Mouse (Mus musculus) CH12.LX (cell line): ENCODE measurements around the gene Cdv3. TPM values are rescaled to one million over a fixed set of nuclear protein-coding genes. Genes with fewer than 3 reads are reported as not detected.

Experiments
- DNase-seq: peaks from one replicate; pipeline ENCODE4 v3.0.0-alpha.2; 2013; ENCODE audit errors: extremely low read depth
- H3K27ac ChIP-seq: 2 replicates; pipeline ENCODE4 v1.5.1; 2012; ENCODE audit warnings: low read depth, mild to moderate bottlenecking, control low read depth, moderate library complexity; ENCODE audit not compliant: insufficient read depth
- H3K27me3 ChIP-seq: replicated peaks from 2 replicates; pipeline ENCODE3; 2012; ENCODE audit warnings: inconsistent platforms
- H3K36me3 ChIP-seq, 2 experiments: replicated peaks in 1 of 2; 2 replicates each; pipeline versions ENCODE3 to v1.6.1; 2012; ENCODE audit warnings: inconsistent platforms in 1 of 2, low read length in 1 of 2, mild to moderate bottlenecking in 1 of 2, mixed read lengths in 1 of 2, moderate library complexity in 1 of 2; ENCODE audit not compliant: control insufficient read depth in 1 of 2, insufficient read depth in 1 of 2
- H3K4me1 ChIP-seq, 2 experiments: 2 replicates each; pipeline ENCODE4 v1.6.1; 2012; ENCODE audit warnings: inconsistent platforms in 1 of 2, moderate library complexity in 1 of 2; ENCODE audit not compliant: insufficient read depth in 2 of 2, control insufficient read depth in 1 of 2
- H3K4me2 ChIP-seq: 2 replicates; pipeline ENCODE4 v1.6.1; 2012; ENCODE audit warnings: low read depth, mild to moderate bottlenecking, control low read depth; ENCODE audit not compliant: poor library complexity, insufficient read depth, severe bottlenecking
- H3K4me3 ChIP-seq, 3 experiments: fragments of 150-350 bp in 1 of 3; sonication (generic) in 1 of 3; replicated peaks in 1 of 3; 2 replicates each; pipeline versions ENCODE3 to v1.5.1; 2011 to 2012; ENCODE audit warnings: low read depth in 2 of 3, low read length in 2 of 3, mild to moderate bottlenecking in 2 of 3, moderate library complexity in 2 of 3, control low read depth in 1 of 3, improper control_type of control experiment in 1 of 3, inconsistent platforms in 1 of 3, mixed read lengths in 1 of 3; ENCODE audit not compliant: poor library complexity in 1 of 3
- H3K79me2 ChIP-seq: replicated peaks from 2 replicates; pipeline ENCODE4 v1.6.1; 2012; ENCODE audit warnings: mild to moderate bottlenecking, moderate library complexity; ENCODE audit not compliant: control insufficient read depth, poor library complexity, insufficient read depth, severe bottlenecking; ENCODE audit errors: extremely low read depth
- H3K9ac ChIP-seq: 2 replicates; pipeline ENCODE4 v1.6.1; 2012; ENCODE audit warnings: low read depth, mild to moderate bottlenecking, control low read depth, moderate library complexity; ENCODE audit not compliant: insufficient read depth
- H3K9me3 ChIP-seq: replicated peaks from 2 replicates; pipeline ENCODE3; 2012; ENCODE audit warnings: low read length, inconsistent platforms, mixed read lengths
- ELF1 ChIP-seq: IDR thresholded peaks from 2 replicates; pipeline ENCODE4 v1.6.1; 2014; ENCODE audit warnings: low read depth, mild to moderate bottlenecking, inconsistent platforms, low read length, improper control_type of control experiment
- EP300 ChIP-seq: IDR thresholded peaks from 2 replicates; pipeline ENCODE4 v1.6.1; 2011; ENCODE audit warnings: low read length, improper control_type of control experiment
- GABPA ChIP-seq: IDR thresholded peaks from 2 replicates; pipeline ENCODE4 v1.6.1; 2012; ENCODE audit warnings: low read depth, low read length, improper control_type of control experiment, inconsistent platforms; ENCODE audit not compliant: insufficient replicate concordance
- JUN ChIP-seq: IDR thresholded peaks from 2 replicates; pipeline ENCODE4 v1.6.1; 2011; ENCODE audit warnings: low read depth, mild to moderate bottlenecking, low read length, improper control_type of control experiment, moderate library complexity; ENCODE audit not compliant: insufficient read depth
- KAT2A ChIP-seq: IDR thresholded peaks from 2 replicates; pipeline ENCODE4 v1.6.1; 2012; ENCODE audit warnings: low read length, improper control_type of control experiment, inconsistent platforms; ENCODE audit not compliant: insufficient replicate concordance
- MAFK ChIP-seq: IDR thresholded peaks from 2 replicates; pipeline ENCODE4 v1.6.1; 2011; ENCODE audit warnings: low read length, improper control_type of control experiment; ENCODE audit not compliant: insufficient replicate concordance
- MYC ChIP-seq: IDR thresholded peaks from 2 replicates; pipeline ENCODE4 v1.6.1; 2011; ENCODE audit warnings: low read depth, mild to moderate bottlenecking, improper control_type of control experiment, low read length
- POLR2A ChIP-seq: IDR thresholded peaks from 2 replicates; pipeline ENCODE4 v1.6.1; 2011; ENCODE audit warnings: low read depth, mild to moderate bottlenecking, improper control_type of control experiment, low read length
- POLR2AphosphoS2 ChIP-seq: IDR thresholded peaks from 2 replicates; pipeline ENCODE4 v1.6.1; 2011; ENCODE audit warnings: low read depth, low read length, improper control_type of control experiment
- RCOR1 ChIP-seq: conservative IDR thresholded peaks from 2 replicates; pipeline ENCODE4 v1.6.1; 2012; ENCODE audit warnings: low read depth, mild to moderate bottlenecking, inconsistent platforms, low read length, improper control_type of control experiment
- SIN3A ChIP-seq: IDR thresholded peaks from 2 replicates; pipeline ENCODE4 v1.6.1; 2012; ENCODE audit warnings: low read length, improper control_type of control experiment, inconsistent platforms
- SMC3 ChIP-seq: IDR thresholded peaks from 2 replicates; pipeline ENCODE4 v1.6.1; 2011; ENCODE audit warnings: low read depth, low read length, improper control_type of control experiment
- TBP ChIP-seq: conservative IDR thresholded peaks from 2 replicates; pipeline ENCODE4 v1.6.1; 2011; ENCODE audit warnings: low read depth, low read length, improper control_type of control experiment
- ZC3H11A ChIP-seq: IDR thresholded peaks from 2 replicates; pipeline ENCODE4 v1.6.1; 2012; ENCODE audit warnings: low read depth, mild to moderate bottlenecking, inconsistent platforms, low read length, improper control_type of control experiment
- ZKSCAN1 ChIP-seq: IDR thresholded peaks from 2 replicates; pipeline ENCODE4 v1.6.1; 2012; ENCODE audit warnings: low read depth, inconsistent platforms, low read length, improper control_type of control experiment, borderline replicate concordance
- ZMIZ1 ChIP-seq: IDR thresholded peaks from 2 replicates; pipeline ENCODE4 v1.6.1; 2012; ENCODE audit warnings: low read depth, mild to moderate bottlenecking, inconsistent platforms, low read length, improper control_type of control experiment
- dilution Hi-C: fragments of 300-500 bp; cut with MboI; formaldehyde crosslinking; loops from 2 replicates; pipeline ENCODE4 v1.14.3; 2020; ENCODE audit warnings: low sequenced_read_pairs; ENCODE audit not compliant: extremely low pct_unique_long_range_greater_than_20kb, extremely low pct_ligation_motif_present
- in situ Hi-C: fragments of 300-500 bp; cut with MboI; formaldehyde crosslinking; loops from 3 replicates; pipeline ENCODE4 v1.14.3; 2019; ENCODE audit warnings: low sequenced_read_pairs, low pct_ligation_motif_present, low pct_unique_long_range_greater_than_20kb, mixed read lengths
- polyA plus RNA-seq: library from polyadenylated mRNA; unstranded; fragments of >175 nt; gene quantifications from 2 replicates; pipeline ENCODE4 v1.2.1, GENCODE M21; 2012; ENCODE audit warnings: low read depth; ENCODE audit not compliant: insufficient read length
- total RNA-seq, 2 experiments: library from RNA; depleted of rRNA; stranded (reverse); fragments of 300-350 nt in 1 of 2; fragments of >200 nt in 1 of 2; gene quantifications; 2 replicates each; pipeline ENCODE4 v1.2.3; 2012 to 2014

Gene Cdv3
- total and polyA plus RNA-seq, 3 experiments = 189 to 341 (median 281) TPM

DNA sequence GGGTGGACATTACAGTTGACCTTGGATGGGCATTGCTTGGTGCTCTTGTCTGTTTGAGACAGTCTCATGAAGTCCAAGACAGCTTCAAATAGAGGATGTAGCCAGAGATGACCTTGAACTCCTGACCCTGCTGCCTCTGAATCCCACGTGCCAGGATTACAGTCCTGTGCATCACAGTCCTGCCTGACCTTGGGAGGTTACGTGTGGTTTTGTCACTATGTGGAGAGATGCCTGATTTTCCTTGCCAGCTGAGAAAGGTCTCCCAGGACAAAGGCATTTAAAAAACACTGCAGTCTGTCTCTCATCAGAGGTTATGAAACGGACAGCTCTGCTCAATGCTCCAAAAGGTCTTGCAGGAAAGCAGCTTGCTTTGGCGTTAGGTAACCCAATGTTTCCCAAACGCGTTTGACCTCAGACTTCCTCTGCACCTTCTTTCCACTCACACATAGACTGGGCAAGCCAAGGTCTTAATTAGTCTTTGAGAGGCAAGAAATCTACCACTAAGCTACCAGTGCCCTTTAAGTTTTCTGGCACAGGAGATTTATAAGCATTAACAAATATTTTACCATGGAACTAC, 26.2 kb upstream of the Cdv3 start:
- DNase-seq = no peak
- Histone ChIP-seq H3K36me3 (no peaks in the 10 kb centered on the region), H3K27me3 (peaks cover 4% of the 10 kb centered on the region), H3K4me2 (no peak overlapping the region), H3K9me3 (peaks cover 3% of the 10 kb centered on the region), H3K79me2 (no peaks in the 10 kb centered on the region), H3K4me1 (no peaks in the 10 kb centered on the region), H3K4me3 (no peak overlapping the region), H3K27ac (no peak overlapping the region), H3K9ac (no peak overlapping the region)
- TF ChIP-seq TBP (no peak), POLR2A (no peak), MAFK (no peak)
- in situ Hi-C loops = no loop called here
- dilution Hi-C loops = no loop called here

GRCm38 (mm10) chr9:103389261-103389660, 23.6 kb upstream of the Cdv3 start:
- H3K36me3 ChIP-seq = no peaks in the 10 kb centered on the region
- in situ Hi-C loops = no loop called here

DNA sequence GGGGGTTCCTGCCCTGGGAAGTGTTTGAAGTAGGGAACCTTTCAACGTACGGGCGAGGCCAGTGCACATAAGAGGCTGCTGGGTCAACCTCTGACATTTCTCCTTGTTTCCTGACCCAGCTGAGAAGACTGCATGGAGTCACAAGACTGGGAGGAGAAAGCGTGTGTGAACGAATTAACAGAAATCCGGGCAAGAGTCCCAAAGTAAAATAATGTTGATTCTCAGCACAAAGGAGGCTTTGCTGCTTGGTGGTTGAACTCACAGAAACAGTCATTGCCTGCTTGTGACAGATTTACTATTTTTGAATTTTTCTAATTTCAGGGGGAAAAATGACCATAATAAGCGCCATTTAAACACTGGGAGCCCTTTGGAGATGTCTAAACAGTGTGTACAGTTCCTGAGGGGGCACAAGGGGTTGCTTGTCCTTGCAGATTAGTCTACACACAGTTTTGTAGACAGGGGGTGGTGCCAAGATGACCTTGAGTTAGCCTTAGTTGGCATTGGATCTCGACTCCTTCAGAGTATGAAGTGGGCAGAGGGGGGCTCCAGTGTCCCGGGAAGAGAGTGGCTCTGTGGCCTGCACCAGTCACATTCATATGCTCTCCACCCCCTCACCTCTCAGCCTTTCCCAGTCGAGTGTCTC, 21.5 kb upstream of the Cdv3 start:
- in situ Hi-C loops = no loop called here
- no peak overlapping the region for H3K4me2 ChIP-seq

More at GRCm38 (mm10) chr9:103389261-103389660, 23.6 kb upstream of the Cdv3 start:
- no peak overlapping the region for H3K9ac ChIP-seq
- H3K4me1 ChIP-seq = peaks cover 4 to 7% of the 10 kb centered on the region in 2 experiments
- peaks cover 4% of the 10 kb centered on the region for H3K27me3 ChIP-seq
- dilution Hi-C loops = no loop called here
- H3K79me2 ChIP-seq = no peaks in the 10 kb centered on the region
- TF ChIP-seq ELF1 (no peak), ZMIZ1 (no peak), MYC (no peak), ZC3H11A (no peak), SMC3 (no peak), JUN (no peak), ZKSCAN1 (no peak), GABPA (no peak), KAT2A (no peak), SIN3A (no peak)
- H3K9me3 ChIP-seq = no peaks in the 10 kb centered on the region
- no peak for DNase-seq
- H3K4me2 ChIP-seq = no peak overlapping the region
- H3K4me3 ChIP-seq = no peak overlapping the region
- H3K27ac ChIP-seq = no peak overlapping the region

More for the DNA sequence above, 21.5 kb upstream of the Cdv3 start:
- no peak for DNase-seq
- no peaks in the 10 kb centered on the region for H3K79me2 ChIP-seq
- no peak overlapping the region for H3K4me3 ChIP-seq
- dilution Hi-C loops = no loop called here
- no peak overlapping the region for H3K9ac ChIP-seq
- H3K4me1 ChIP-seq = peaks cover 12 to 22% of the 10 kb centered on the region in 2 experiments
- no peaks in the 10 kb centered on the region for H3K9me3 ChIP-seq
- TF ChIP-seq RCOR1 = no peak
- no peak for TF ChIP-seq KAT2A
- no peak for TF ChIP-seq POLR2AphosphoS2
- TF ChIP-seq EP300 = no peak
- peaks cover 4% of the 10 kb centered on the region for H3K27me3 ChIP-seq
- H3K36me3 ChIP-seq = no peaks in the 10 kb centered on the region
- no peak overlapping the region for H3K27ac ChIP-seq
